Mouse (Mus musculus): Measurements from ENCODE around the gene D330045A20Rik. TPM values are rescaled to one million over a fixed set of nuclear protein-coding genes. Genes with fewer than 3 reads are reported as not detected.
A peak's percentile ranks its signal among the peaks of the same experiment; 100 is the strongest.
"Not testable (repeated sequence)": the region's sequence is repeated elsewhere in the genome, so short reads cannot be mapped to it uniquely, and the experiment has no call there.

The D330045A20Rik gene
- 0.05 TPM in 2 replicates for polyA plus RNA-seq (2012; rRNA removed)

- peak in 1 of 2 experiments; percentile 4 for DNase-seq
- Histone ChIP-seq H3K4me3 (replicated peaks; ENCODE audit: insufficient read depth, low read depth, low read length) (peak within 1 kb of the TSS; percentile 68), H3K27ac (ENCODE audit: insufficient read depth, low read length) (no peak within 1 kb of the TSS), H3K4me1 (ENCODE audit: control insufficient read depth, insufficient read depth, low read length) (no peaks in the 10 kb centered on the region), H3K27me3 (ENCODE audit: control insufficient read depth, insufficient read depth, low read length) (no peaks in the 10 kb centered on the region)
- TF ChIP-seq POLR2A (IDR thresholded peaks at IDR 0.05; ENCODE audit: borderline replicate concordance, insufficient read depth, low read length) (no peak), CTCF (IDR thresholded peaks at IDR 0.05; ENCODE audit: borderline replicate concordance, insufficient read depth, low read depth, low read length) (no peak)
- 8% methylated on average over 28 of the region's 28 CpGs for WGBS
These were observed at the start of gene D330045A20Rik for GRCm38 (mm10) chrX:139480022-139480894. D330045A20Rik (plus strand) TSS chrX:139480367.

GRCm38 (mm10) chrX:139432550-139432949, 47.6 kb upstream of the D330045A20Rik start:
- WGBS: 39% methylated on average over 2 of the region's 2 CpGs
- Histone ChIP-seq H3K27me3 (ENCODE audit: control insufficient read depth, insufficient read depth, low read length) (no peaks in the 10 kb centered on the region), H3K4me3 (replicated peaks; ENCODE audit: insufficient read depth, low read depth, low read length) (no peak overlapping the region), H3K27ac (ENCODE audit: insufficient read depth, low read length) (no peak overlapping the region), H3K4me1 (ENCODE audit: control insufficient read depth, insufficient read depth, low read length) (no peaks in the 10 kb centered on the region)
- no peak for DNase-seq
- TF ChIP-seq CTCF (IDR thresholded peaks at IDR 0.05; ENCODE audit: borderline replicate concordance, insufficient read depth, low read depth, low read length): no peak
- TF ChIP-seq POLR2A (IDR thresholded peaks at IDR 0.05; ENCODE audit: borderline replicate concordance, insufficient read depth, low read length): no peak

GRCm38 (mm10) chrX:139435202-139435601, 45.0 kb upstream of the D330045A20Rik start:
- no peak overlapping the region for H3K27ac ChIP-seq (ENCODE audit: insufficient read depth, low read length)
- TF ChIP-seq POLR2A (IDR thresholded peaks at IDR 0.05; ENCODE audit: borderline replicate concordance, insufficient read depth, low read length) (no peak), CTCF (IDR thresholded peaks at IDR 0.05; ENCODE audit: borderline replicate concordance, insufficient read depth, low read depth, low read length) (no peak)
- no peaks in the 10 kb centered on the region for H3K4me1 ChIP-seq (ENCODE audit: control insufficient read depth, insufficient read depth, low read length)
- H3K4me3 ChIP-seq (replicated peaks; ENCODE audit: insufficient read depth, low read depth, low read length): no peak overlapping the region
- no peak for DNase-seq
- 68% methylated on average over 2 of the region's 2 CpGs for WGBS
- H3K27me3 ChIP-seq (ENCODE audit: control insufficient read depth, insufficient read depth, low read length): no peaks in the 10 kb centered on the region

GRCm38 (mm10) chrX:139441057-139441456, 39.1 kb upstream of the D330045A20Rik start:
- not testable (repeated sequence) for H3K27ac ChIP-seq (ENCODE audit: insufficient read depth, low read length); H3K4me1 ChIP-seq (ENCODE audit: control insufficient read depth, insufficient read depth, low read length); H3K27me3 ChIP-seq (ENCODE audit: control insufficient read depth, insufficient read depth, low read length); H3K4me3 ChIP-seq (replicated peaks; ENCODE audit: insufficient read depth, low read depth, low read length); DNase-seq
- 95% methylated on average over 22 of the region's 22 CpGs for WGBS

GRCm38 (mm10) chrX:139456812-139457211, 23.4 kb upstream of the D330045A20Rik start:
- TF ChIP-seq CTCF (IDR thresholded peaks at IDR 0.05; ENCODE audit: borderline replicate concordance, insufficient read depth, low read depth, low read length) (no peak), POLR2A (IDR thresholded peaks at IDR 0.05; ENCODE audit: borderline replicate concordance, insufficient read depth, low read length) (no peak)
- Histone ChIP-seq H3K27ac (ENCODE audit: insufficient read depth, low read length) (no peak overlapping the region), H3K27me3 (ENCODE audit: control insufficient read depth, insufficient read depth, low read length) (no peaks in the 10 kb centered on the region), H3K4me3 (replicated peaks; ENCODE audit: insufficient read depth, low read depth, low read length) (no peak overlapping the region), H3K4me1 (ENCODE audit: control insufficient read depth, insufficient read depth, low read length) (no peaks in the 10 kb centered on the region)
- WGBS: 79% methylated on average over 2 of the region's 2 CpGs
- no peak for DNase-seq

GRCm38 (mm10) chrX:139482083-139482482, 1.9 kb downstream of the D330045A20Rik start:
- no peak for DNase-seq
- H3K27ac ChIP-seq (ENCODE audit: insufficient read depth, low read length): no peak overlapping the region
- H3K4me1 ChIP-seq (ENCODE audit: control insufficient read depth, insufficient read depth, low read length): no peaks in the 10 kb centered on the region
- 65% methylated on average over 7 of the region's 7 CpGs for WGBS
- TF ChIP-seq CTCF (IDR thresholded peaks at IDR 0.05; ENCODE audit: borderline replicate concordance, insufficient read depth, low read depth, low read length): no peak
- TF ChIP-seq POLR2A (IDR thresholded peaks at IDR 0.05; ENCODE audit: borderline replicate concordance, insufficient read depth, low read length): no peak
- no peaks in the 10 kb centered on the region for H3K27me3 ChIP-seq (ENCODE audit: control insufficient read depth, insufficient read depth, low read length)
- no peak overlapping the region for H3K4me3 ChIP-seq (replicated peaks; ENCODE audit: insufficient read depth, low read depth, low read length)

GRCm38 (mm10) chrX:139484974-139485373, 4.8 kb downstream of the D330045A20Rik start:
- WGBS: 83% methylated on average over 1 of the region's 1 CpGs
- DNase-seq: no peak
- H3K4me1 ChIP-seq (ENCODE audit: control insufficient read depth, insufficient read depth, low read length): no peaks in the 10 kb centered on the region
- H3K27ac ChIP-seq (ENCODE audit: insufficient read depth, low read length): no peak overlapping the region
- no peaks in the 10 kb centered on the region for H3K27me3 ChIP-seq (ENCODE audit: control insufficient read depth, insufficient read depth, low read length)
- H3K4me3 ChIP-seq (replicated peaks; ENCODE audit: insufficient read depth, low read depth, low read length): no peak overlapping the region
- no peak for TF ChIP-seq CTCF (IDR thresholded peaks at IDR 0.05; ENCODE audit: borderline replicate concordance, insufficient read depth, low read depth, low read length)

- H3K4me3 ChIP-seq (replicated peaks; ENCODE audit: insufficient read depth, low read depth, low read length): no peak overlapping the region
- DNase-seq: no peak
- H3K27me3 ChIP-seq (ENCODE audit: control insufficient read depth, insufficient read depth, low read length): no peaks in the 10 kb centered on the region
- H3K4me1 ChIP-seq (ENCODE audit: control insufficient read depth, insufficient read depth, low read length): no peaks in the 10 kb centered on the region
- 80% methylated on average over 2 of the region's 2 CpGs for WGBS
- H3K27ac ChIP-seq (ENCODE audit: insufficient read depth, low read length): no peak overlapping the region
- no peak for TF ChIP-seq CTCF (IDR thresholded peaks at IDR 0.05; ENCODE audit: borderline replicate concordance, insufficient read depth, low read depth, low read length)
- TF ChIP-seq POLR2A (IDR thresholded peaks at IDR 0.05; ENCODE audit: borderline replicate concordance, insufficient read depth, low read length): no peak
These were observed 36.0 kb downstream of the D330045A20Rik start for GRCm38 (mm10) chrX:139516156-139516555.
